Mouse (Mus musculus) brain, embryonic 18.5 days (tissue): ENCODE results near the gene Cggbp1.
A peak's percentile ranks its signal among the peaks of the same experiment; 100 is the strongest.

ENCODE experiments used
- DNase-seq: peaks from one replicate; pipeline ENCODE4 v3.0.0-alpha.2; 2012; ENCODE audit warnings: low read depth, low spot score

Gene Cggbp1

DNA sequence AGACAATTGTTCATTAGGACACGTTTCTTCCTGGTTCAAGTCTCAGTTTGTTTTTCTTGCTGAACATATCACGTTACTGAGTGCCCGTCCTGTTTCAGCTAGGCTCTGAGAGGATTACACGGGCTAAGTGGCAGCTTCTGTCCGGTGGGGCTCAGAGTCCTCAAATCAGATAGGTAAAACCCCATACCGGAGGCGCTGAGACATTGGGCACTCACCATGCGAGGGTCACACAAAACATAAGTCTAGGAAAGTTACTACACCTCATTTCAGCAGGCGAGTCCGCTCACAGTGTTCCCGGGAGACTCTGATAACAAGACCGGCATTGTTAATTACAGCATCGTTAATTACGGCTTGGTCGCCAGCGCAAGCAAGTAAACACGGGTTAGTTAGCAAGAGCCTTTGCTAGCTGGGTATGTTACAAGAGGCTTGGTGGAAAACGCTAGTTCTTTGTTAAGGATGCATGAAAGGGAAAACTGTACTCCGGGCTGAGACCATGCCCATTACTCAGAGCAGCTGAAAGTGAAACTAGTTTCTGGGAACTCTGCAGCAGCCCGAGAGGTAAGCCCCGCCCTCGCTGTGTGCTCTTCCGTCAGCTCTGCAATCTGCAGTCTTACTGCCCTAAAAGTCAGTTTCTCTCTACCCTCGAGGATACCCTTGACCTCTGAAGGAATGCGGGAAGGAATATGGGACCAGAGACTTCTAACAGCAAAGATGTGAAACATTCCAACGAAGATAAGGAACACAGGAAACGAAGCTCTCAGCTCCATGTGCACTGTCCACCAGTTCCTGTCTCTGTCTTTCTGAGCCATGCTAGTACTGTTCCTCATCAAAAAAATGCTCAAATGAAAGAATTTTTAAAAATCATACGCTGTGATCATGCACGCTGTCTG lies 21.9 kb downstream of the Cggbp1 start:
- DNase-seq, result no peak

DNA sequence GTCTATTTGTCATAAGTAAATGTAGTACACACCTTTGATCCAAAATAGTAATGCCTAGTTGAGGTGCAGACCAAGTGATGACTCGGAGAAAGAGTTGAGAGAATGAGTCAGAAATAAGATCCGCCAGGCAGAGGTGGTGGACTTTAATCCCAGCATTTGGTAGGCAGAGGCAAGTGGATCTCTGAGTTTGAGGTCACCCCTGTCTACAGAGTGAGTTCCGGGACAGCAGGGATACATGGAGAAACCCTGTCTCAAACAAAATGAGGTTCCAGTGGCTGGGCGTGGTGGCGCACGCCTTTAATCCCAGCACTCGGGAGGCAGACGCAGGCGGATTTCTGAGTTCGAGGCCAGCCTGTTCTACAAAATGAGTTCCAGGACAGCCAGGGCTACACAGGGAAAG lies 23.6 kb downstream of the Cggbp1 start:
- DNase-seq, result no peak

DNA sequence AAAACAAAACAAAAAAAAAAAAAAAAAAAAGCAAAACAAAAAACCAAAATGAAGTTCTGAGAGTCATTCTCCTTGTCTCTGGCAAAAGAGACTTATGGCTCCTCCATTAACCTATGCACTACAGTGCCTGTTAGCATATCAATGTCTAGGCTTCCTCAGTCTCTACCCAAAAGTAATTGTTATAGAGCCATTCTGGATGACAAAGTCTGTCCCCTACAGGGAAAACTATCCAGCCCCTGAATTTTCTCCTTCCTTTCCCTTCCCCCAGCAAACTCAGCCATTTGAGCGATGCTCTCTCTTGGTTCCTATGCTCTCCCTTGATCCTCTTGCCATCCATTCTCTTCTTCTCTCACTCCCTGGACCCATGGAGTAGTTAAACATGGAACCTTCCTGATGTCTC lies 24.0 kb downstream of the Cggbp1 start:
- no peak for DNase-seq

DNA sequence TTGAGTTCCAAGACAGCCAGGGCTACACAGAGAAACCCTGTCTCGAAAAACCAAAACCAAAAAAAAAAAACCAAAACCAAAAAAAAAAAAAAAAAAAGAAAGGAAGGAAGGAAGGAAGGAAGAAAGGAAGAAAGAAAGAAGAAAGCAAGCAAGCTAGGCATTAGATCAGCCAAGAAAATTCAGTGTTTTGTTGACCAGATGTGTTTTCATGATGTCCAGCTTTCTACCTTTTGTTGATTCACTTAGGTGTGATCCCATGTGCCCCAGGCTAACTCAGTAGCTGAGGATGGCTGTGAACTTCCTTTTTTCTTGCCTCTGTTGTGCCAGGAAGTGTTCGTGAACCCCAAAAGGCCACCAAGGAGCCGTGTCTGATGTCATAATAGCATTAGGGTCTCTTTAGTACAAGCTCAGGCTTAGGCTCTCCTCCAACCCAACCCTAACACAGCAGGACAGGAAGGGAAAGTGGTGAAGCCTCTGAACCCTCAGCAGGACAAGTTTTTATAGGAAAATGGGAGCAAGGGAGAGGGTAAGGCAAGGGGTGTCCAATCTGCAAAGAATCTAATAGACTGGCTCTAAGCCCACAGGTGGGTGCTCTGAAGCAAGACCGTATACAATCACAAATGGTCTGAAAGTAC lies 25.0 kb downstream of the Cggbp1 start:
- no peak for DNase-seq

DNA sequence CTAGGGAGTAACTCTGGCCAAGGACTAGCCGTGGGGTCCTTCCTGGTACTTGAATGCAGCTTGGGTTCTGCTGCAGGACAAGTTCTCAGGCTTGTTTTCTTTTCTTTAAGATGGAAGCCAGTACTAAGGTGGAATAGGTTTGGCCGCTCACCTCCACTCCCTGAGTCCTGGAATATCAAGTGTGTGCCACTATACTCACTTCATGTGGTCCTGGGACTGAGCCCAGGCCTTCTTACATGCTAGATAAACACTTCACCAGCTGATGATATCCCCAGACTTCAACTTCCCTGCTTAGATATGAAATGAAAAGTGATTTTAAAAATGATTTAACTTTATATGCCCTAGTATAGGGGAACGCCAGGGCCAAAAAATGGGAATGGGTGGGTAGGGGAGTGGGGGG lies 25.5 kb downstream of the Cggbp1 start:
- no peak for DNase-seq

DNA sequence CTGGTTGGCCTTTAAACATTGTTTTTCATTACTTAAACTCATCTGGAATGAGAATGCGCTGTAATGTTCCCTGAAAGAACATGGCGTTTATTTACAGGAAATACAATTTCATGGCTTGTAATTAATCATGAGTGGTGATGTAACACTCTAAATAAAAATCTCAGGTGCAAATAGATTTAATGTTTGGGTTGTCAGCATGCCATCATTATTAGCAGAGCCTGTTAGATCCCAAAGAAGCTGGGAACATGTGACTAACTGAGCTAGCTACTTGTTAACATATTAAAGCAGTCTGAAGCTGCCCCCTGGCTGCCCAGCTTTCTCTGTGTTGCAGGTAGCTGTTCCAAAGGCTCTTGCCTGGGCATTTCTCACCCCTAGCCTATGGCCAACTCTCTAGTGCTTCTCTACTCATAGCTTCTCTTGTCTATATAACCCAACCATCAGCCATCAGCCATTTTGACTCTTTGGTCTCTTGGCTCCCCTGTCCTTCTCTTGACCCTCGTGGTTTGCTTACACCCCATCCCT lies 26.9 kb downstream of the Cggbp1 start:
- no peak for DNase-seq

DNA sequence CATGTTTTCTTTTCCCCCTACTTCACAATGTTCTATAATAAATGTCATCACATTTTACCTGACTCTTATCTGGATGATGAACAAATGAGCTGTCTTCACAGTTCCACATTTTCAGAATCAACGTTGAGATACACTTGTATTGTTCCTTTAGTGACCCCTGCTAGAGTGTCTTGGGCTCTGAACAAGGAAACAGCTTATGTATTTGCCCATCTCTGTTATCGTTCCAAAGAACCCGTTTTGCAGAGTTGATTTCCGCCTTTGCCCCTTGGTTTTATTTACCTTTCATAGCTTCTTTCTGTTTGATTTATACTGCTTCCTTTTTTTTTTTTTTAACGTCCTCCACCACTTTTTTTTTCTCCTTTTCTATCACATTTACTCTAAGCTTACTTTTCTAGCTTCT lies 27.9 kb downstream of the Cggbp1 start:
- no peak for DNase-seq

DNA sequence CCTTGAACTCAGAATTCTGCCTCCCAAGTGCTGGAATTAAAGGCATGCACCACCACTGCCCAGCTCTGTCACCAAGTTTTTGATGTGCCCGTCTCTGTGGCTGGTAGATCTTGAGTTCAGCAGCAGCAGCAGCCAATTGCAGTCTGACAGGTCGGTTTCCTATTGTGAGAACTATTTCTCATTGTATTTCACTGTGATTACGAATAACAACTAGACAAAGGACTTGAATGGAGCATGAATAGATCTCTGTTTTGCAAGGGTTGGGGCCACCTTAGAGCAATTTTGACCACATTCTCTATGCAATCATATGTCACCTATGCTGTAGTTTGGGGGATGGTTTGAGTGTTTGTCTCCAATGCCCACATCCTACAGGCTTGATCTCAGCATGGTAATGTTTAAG lies 29.2 kb downstream of the Cggbp1 start:
- DNase-seq, result no peak

DNA sequence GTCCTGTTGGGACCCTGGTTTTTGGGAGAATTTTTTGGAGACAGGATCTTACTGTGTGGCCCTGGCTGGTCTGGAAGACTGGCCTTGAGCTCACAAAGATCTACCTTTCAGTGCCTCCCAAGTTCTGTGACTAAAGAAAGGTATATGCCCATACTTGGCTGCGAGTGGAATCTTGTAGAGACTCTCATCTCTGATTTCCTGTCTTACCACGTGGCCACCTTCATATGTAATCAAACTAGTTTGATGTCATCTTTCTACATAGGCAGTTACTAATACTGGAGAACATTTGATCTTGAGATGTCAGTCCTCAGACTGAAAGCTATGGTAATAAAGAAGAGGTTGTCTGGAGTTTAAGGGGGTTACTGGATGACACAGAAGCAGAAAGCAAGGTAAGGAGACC lies 29.6 kb downstream of the Cggbp1 start:
- no peak for DNase-seq

DNA sequence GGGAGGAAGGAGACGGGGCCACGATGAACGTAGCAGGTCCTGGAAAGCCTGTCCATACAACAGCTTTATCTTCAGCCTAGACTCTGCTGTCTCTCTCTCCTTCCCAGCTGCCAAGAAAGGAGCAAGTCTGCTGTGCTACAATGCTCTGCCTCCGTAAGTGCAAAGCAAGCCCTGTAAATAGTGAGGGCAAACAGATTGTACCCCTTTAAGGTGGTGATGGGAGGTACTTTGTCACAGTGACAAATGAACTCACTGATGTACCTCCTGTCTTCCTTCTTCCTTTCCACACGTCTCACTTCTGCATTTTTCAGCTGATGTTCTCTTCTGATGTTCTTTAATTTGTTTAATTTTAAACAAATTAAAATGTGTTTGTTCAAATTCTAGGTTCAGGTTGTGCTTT lies 32.1 kb downstream of the Cggbp1 start:
- DNase-seq, result no peak

DNA sequence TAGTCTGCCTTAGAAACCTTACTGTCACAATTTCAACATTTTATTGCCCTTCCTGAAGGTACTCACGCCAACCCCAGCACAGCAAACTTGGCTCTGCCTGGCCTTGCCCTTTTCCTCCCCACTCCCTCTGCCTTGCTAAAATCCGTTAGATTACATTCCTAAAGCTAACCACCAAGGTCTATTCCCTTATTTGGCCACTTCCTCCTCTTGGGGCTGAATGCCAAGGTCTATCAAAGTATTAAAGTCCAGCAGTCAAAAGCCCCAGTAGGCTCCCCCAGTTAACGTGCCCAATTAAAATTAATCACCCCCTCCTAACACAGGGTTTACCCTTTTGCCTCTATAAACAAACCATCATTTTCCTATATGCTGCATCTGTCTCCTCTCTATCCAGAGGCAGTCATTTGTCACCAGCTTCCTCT lies 32.6 kb downstream of the Cggbp1 start:
- no peak for DNase-seq

DNA sequence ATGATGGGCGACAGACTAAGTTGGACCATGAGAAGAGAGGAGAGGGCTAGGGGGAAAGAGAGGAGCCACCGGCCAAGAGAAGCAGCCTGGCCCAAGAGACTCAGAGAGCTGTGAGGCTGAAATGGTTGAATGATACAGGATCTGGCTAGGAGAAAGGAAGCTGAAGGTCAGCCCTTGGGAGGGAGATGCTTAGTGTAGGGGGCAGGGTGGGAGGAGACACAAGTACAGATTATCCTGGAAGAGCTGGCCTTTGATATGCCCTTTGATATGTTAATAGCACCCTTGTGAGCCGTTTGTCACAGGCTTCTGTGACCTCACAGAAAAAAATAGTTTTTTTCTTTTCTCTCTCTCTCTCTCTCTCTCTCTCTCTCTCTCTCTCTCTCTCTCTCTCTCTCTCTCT lies 33.3 kb downstream of the Cggbp1 start:
- DNase-seq, result no peak

DNA sequence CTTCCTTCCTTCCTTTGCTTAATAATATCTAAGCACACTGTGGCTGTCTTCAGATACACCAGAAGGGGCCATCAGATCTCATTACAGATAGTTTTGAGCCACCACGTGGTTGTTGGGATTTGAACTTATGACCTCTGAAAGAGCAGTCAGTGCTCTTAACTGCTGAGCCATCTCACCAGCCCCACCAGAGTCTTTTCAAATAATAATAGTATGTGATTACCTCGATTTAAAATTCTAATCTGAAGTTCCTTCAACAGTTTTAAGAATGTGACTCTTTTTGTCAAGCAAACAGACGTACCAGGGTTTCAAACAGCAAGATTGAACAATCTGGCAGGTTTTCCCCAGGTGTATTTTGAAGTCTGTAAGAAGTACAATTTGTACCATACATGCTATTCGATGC lies 33.8 kb downstream of the Cggbp1 start:
- DNase-seq, result no peak

DNA sequence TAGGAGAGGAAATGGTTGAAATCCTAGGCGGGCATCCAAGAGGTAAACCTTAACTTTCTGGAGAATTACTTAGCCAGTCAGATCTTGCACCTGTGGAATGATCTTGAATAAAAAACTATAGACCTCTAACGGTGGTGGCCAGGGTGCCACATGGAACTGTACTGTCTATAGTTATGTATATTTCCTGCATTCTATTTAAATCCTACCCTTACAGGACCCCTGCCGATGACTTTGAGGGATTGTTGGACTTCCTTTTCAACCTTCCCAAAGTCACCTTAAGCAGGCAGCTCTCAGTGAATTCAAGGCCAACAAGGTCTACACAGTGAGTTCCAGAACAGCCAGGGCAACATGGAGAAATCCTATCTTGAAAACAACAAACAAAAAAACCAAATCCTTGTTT lies 37.7 kb downstream of the Cggbp1 start:
- no peak for DNase-seq

DNA sequence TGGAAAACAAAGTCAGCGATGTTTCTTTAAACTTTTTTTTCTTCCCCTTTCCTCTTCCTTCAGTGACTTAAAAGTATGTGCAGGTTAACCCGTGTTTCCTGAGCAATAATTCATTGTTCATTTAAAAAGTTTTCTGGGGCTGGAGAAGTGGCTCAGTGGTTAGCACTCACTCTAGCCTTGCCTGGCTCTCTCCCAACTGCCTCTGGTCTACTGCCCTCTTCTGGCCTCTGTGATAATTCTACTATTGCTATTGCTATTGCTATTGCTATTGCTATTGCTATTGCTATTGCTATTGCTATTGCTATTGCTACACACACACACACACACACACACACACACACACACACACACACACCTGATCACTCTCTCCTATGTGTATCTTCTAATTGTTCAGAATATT lies 47.3 kb downstream of the Cggbp1 start:
- no peak for DNase-seq

DNA sequence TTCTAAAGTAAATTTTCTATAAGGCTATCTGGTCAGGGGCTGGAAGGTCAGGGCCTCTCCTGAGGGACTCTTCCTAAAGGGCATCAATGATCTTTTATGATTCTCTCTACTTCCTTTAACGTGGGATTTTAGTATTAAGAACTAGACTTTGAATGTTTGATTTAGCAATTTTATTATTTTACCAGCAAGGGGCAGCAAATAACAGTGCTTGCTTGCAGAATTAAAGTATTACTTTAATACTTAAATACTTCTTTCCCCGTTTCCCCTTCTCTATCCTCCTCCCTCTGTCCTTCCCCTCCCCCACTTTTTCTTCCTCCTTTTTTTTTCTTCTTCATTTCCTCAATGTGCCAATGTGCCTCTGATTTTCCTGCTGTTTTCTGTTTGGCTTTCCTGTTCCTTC lies 51.5 kb downstream of the Cggbp1 start:
- DNase-seq, result peak; percentile 3

DNA sequence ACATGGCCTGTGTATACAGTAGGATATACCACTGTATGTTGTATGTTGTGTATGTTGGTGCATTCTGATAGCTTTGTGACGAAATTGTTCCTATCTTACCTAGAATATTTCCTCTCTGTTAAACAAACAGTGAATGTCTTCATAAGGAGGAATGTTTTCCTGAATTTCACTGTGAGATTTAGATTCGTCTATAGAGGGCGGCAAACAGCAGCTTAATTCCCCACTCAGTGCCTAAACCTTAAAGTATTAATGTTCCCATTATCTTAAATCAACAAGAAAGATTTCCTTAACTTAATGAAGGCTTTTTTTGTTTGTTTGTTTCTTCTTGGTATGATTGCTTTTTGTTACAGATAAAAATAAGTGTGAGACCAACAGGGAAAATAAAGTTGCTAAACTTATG lies 55.3 kb downstream of the Cggbp1 start:
- peak; percentile 3 for DNase-seq

DNA sequence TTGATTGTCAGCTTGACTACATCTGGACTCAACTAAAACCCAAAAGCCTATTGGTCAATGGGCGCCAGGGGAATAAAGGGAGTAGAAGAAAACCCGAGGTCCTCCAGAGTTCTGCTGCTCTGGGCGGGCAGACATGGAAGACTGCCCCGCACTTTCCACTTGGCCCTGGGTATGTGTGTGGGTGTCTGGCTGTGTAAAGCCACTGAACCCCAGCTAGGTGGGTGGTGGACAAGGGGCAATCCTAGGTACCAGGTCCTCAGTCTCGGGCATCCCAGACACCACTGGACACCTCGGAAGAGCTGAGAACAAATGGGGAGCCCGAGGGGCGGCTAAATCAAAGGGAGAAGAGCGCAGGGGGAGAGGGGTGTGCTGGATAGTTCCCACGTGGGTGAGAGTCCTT lies 57.0 kb downstream of the Cggbp1 start:
- DNase-seq, result no peak
